Mouse (Mus musculus) midbrain, embryonic 16.5 days (tissue): ENCODE data around the gene Gm38394. TPM values are rescaled to one million over a fixed set of nuclear protein-coding genes. Genes with fewer than 3 reads are reported as not detected.

Experiments used
- ATAC-seq: fragments of 200-750 bp; cut with Nextera tagmentation; 2 replicates; pipeline ENCODE4 v1.8.0; 2017; ENCODE audit warnings: moderate TSS enrichment
- H3K27ac ChIP-seq: fragments of 300-500 bp; sonication (generic); 2 replicates; pipeline ENCODE4 v1.5.1; 2014; ENCODE audit warnings: mild to moderate bottlenecking, low read length, mixed read lengths
- H3K27me3 ChIP-seq: fragments of 300-500 bp; sonication (generic); 2 replicates; pipeline ENCODE4 v1.6.1; 2014; ENCODE audit warnings: low read depth, low read length, mixed read lengths; ENCODE audit not compliant: control insufficient read depth, insufficient read depth
- H3K36me3 ChIP-seq: fragments of 300-500 bp; sonication (generic); 2 replicates; pipeline ENCODE4 v1.6.1; 2014; ENCODE audit warnings: mild to moderate bottlenecking, low read length, moderate library complexity, mixed read lengths; ENCODE audit not compliant: control insufficient read depth, insufficient read depth
- H3K4me1 ChIP-seq: fragments of 300-500 bp; sonication (generic); 2 replicates; pipeline ENCODE4 v1.6.1; 2014; ENCODE audit warnings: mild to moderate bottlenecking, low read length, mixed read lengths; ENCODE audit not compliant: control insufficient read depth, insufficient read depth
- H3K4me2 ChIP-seq: fragments of 300-500 bp; sonication (generic); 2 replicates; pipeline ENCODE4 v1.6.1; 2014; ENCODE audit warnings: mild to moderate bottlenecking, low read length, mixed read lengths
- H3K4me3 ChIP-seq: fragments of 300-500 bp; sonication (generic); 2 replicates; pipeline ENCODE4 v1.5.1; 2014; ENCODE audit warnings: low read depth, mild to moderate bottlenecking, low read length, moderate library complexity, mixed read lengths
- H3K9ac ChIP-seq: fragments of 300-500 bp; sonication (generic); 2 replicates; pipeline ENCODE4 v1.6.1; 2014; ENCODE audit warnings: low read depth, low read length, mixed read lengths
- H3K9me3 ChIP-seq: fragments of 300-500 bp; sonication (generic); replicated peaks from 2 replicates; pipeline ENCODE4 v1.6.1; 2014; ENCODE audit warnings: mild to moderate bottlenecking, low read length, mixed read lengths; ENCODE audit not compliant: control insufficient read depth, poor library complexity, severe bottlenecking
- WGBS: fragments of 180-500 bp; shearing (Covaris S2); extraction: QIAGEN DNeasy Blood & Tissue Kit; methylation state at CpG from one replicate; pipeline ENCODE4 v1.1.7; 2014; 5-methylcytosine and 5-hydroxymethylcytosine counted together
- polyA plus RNA-seq: library from polyadenylated mRNA; unstranded; fragments of >200 nt; fragmentation: Nextera tagmentation; extraction: Ambion mirVana; gene quantifications from 2 replicates; pipeline ENCODE4 v1.2.1, GENCODE M21; 2015

The Gm38394 gene
- polyA plus RNA-seq, 1 experiment from 2014 or later = 2.3 TPM

DNA sequence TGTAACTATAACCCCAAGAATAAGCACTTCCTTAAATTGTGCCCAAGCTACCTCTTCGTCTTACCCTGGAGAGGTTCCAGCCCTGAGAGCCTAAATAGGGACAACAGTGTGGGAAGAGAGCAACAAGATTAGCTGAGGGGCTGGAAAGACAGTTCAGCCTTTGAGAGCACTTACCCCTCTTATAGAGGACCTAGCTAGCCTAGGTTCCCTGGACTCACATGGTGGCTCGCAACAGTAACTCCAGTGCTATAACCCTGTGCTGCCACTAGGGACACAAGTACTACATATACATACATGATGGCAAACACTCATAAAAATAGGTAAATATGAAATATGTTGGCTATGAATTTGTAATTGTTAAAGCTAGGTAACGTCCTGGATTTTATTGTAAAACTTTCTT, 47.3 kb downstream of the Gm38394 start:
- Histone ChIP-seq H3K9me3 (no peaks in the 10 kb centered on the region), H3K9ac (no peak overlapping the region), H3K36me3 (peaks cover 4% of the 10 kb centered on the region), H3K27me3 (no peaks in the 10 kb centered on the region), H3K4me3 (no peak overlapping the region), H3K27ac (no peak overlapping the region), H3K4me2 (no peak overlapping the region), H3K4me1 (peaks cover 5% of the 10 kb centered on the region)
- WGBS = 79% methylated on average over 3 of the region's 3 CpGs
- ATAC-seq = no peak

- Histone ChIP-seq H3K27me3 (no peaks in the 10 kb centered on the region), H3K9ac (no peak overlapping the region), H3K4me1 (peaks cover 11% of the 10 kb centered on the region), H3K36me3 (peaks cover 15% of the 10 kb centered on the region), H3K4me2 (no peak overlapping the region), H3K27ac (no peak overlapping the region), H3K4me3 (no peak overlapping the region), H3K9me3 (no peaks in the 10 kb centered on the region)
- no peak for ATAC-seq
- WGBS = 91% methylated on average over 1 of the region's 1 CpGs
Observed at GRCm38 (mm10) chr1:133611436-133611835, 49.7 kb downstream of the Gm38394 start.

- Histone ChIP-seq H3K4me2 (no peak overlapping the region; the same call in 1 of the 2 replicates), H3K4me3 (no peak overlapping the region; the same call in 1 of the 2 replicates), H3K36me3 (peaks cover 15% of the 10 kb centered on the region), H3K9ac (no peak overlapping the region), H3K27me3 (no peaks in the 10 kb centered on the region), H3K4me1 (peaks cover 11% of the 10 kb centered on the region), H3K9me3 (no peaks in the 10 kb centered on the region), H3K27ac (no peak overlapping the region)
- ATAC-seq = peak; percentile 26; the same call in 1 of the 2 replicates
- WGBS = 56% methylated on average over 6 of the region's 6 CpGs
Observed at GRCm38 (mm10) chr1:133610601-133611000, 50.5 kb downstream of the Gm38394 start.

- peaks cover 15% of the 10 kb centered on the region for H3K36me3 ChIP-seq
- H3K4me2 ChIP-seq = peak within 1 kb of the TSS; percentile 85
- H3K4me3 ChIP-seq = peak within 1 kb of the TSS; percentile 95
- no peaks in the 10 kb centered on the region for H3K27me3 ChIP-seq
- peak; percentile 98 for ATAC-seq
- H3K9ac ChIP-seq = peak within 1 kb of the TSS; percentile 88
- H3K9me3 ChIP-seq = no peaks in the 10 kb centered on the region
- WGBS = under 1% methylated on average over 73 of the region's 73 CpGs
- H3K4me1 ChIP-seq = peaks cover 11% of the 10 kb centered on the region
- peak within 1 kb of the TSS; percentile 94 for H3K27ac ChIP-seq
Observed at GRCm38 (mm10) chr1:133609771-133610502, 51.2 kb downstream of the Gm38394 start, which contains the start of gene Snrpe. Snrpe (minus strand) TSS chr1:133610291.

GRCm38 (mm10) chr1:133603174-133603573, 57.9 kb downstream of the Gm38394 start:
- H3K36me3 ChIP-seq = peaks cover 39% of the 10 kb centered on the region
- H3K4me3 ChIP-seq = no peak overlapping the region
- no peak overlapping the region for H3K27ac ChIP-seq

GRCm38 (mm10) chr1:133596298-133597007, 64.7 kb downstream of the Gm38394 start:
- Histone ChIP-seq H3K27ac (peak overlapping the region; percentile 76), H3K4me2 (0 out of 2 replicates have a peak overlapping the region, but pooled peaks have one; percentile 22), H3K9ac (0 out of 2 replicates have a peak overlapping the region, but pooled peaks have one; percentile 30), H3K4me1 (peaks cover 12% of the 10 kb centered on the region), H3K36me3 (0 out of 2 replicates have a peak, but pooled peaks cover 3% of the 10 kb centered on the region), H3K4me3 (no peak overlapping the region), H3K9me3 (no peaks in the 10 kb centered on the region), H3K27me3 (no peaks in the 10 kb centered on the region)
- ATAC-seq = peak; percentile 83
- WGBS = 2% methylated on average over 4 of the region's 4 CpGs

More at GRCm38 (mm10) chr1:133603174-133603573, 57.9 kb downstream of the Gm38394 start:
- no peaks in the 10 kb centered on the region for H3K9me3 ChIP-seq
- no peaks in the 10 kb centered on the region for H3K27me3 ChIP-seq
- over 99% methylated on average over 4 of the region's 4 CpGs for WGBS
- no peak overlapping the region for H3K4me2 ChIP-seq
- ATAC-seq = no peak
- H3K4me1 ChIP-seq = 0 out of 2 replicates have a peak, but pooled peaks cover under 1% of the 10 kb centered on the region
- no peak overlapping the region for H3K9ac ChIP-seq

- no peak overlapping the region for H3K27ac ChIP-seq
- WGBS = 68% methylated on average over 6 of the region's 6 CpGs
- no peak for ATAC-seq
- no peaks in the 10 kb centered on the region for H3K4me1 ChIP-seq
- no peaks in the 10 kb centered on the region for H3K36me3 ChIP-seq
- no peak overlapping the region for H3K9ac ChIP-seq
- H3K4me2 ChIP-seq = no peak overlapping the region
- no peaks in the 10 kb centered on the region for H3K9me3 ChIP-seq
- H3K27me3 ChIP-seq = no peaks in the 10 kb centered on the region
- no peak overlapping the region for H3K4me3 ChIP-seq
Observed at GRCm38 (mm10) chr1:133585995-133586537, 75.1 kb downstream of the Gm38394 start.

GRCm38 (mm10) chr1:133571293-133571692, 89.8 kb downstream of the Gm38394 start:
- Histone ChIP-seq H3K27ac (no peak overlapping the region), H3K9me3 (no peaks in the 10 kb centered on the region; the same call in 1 of the 2 replicates), H3K9ac (no peak overlapping the region), H3K36me3 (no peaks in the 10 kb centered on the region), H3K27me3 (no peaks in the 10 kb centered on the region), H3K4me3 (no peak overlapping the region), H3K4me1 (no peaks in the 10 kb centered on the region), H3K4me2 (no peak overlapping the region)
- WGBS = 86% methylated on average over 11 of the region's 11 CpGs
- no peak for ATAC-seq
